Comparison of ENCODE assay signal across 8 mouse cellular contexts in genomic region chr9:121718070-121718705, GRCm38 (mm10). TPM values are rescaled to one million over a fixed set of nuclear protein-coding genes. Genes with fewer than 3 reads are reported as not detected.
A peak's percentile ranks its signal among the peaks of the same experiment; 100 is the strongest.
DNase-seq lines count a peak whose midpoint lies in the region; ATAC-seq and TF ChIP-seq lines count a peak whose summit lies in the region.

No protein-coding gene starts in this region.

- WGBS in liver, adult 2 months = 44% methylated on average over 15 of the region's 15 CpGs
- WGBS in forebrain, embryonic 11.5 days = 65% methylated on average over 15 of the region's 15 CpGs
- WGBS in liver, embryonic 11.5 days = 64% methylated on average over 15 of the region's 15 CpGs
- 49% methylated on average over 15 of the region's 15 CpGs for WGBS in small intestine, adult 2 months

- H3K4me2 ChIP-seq in forebrain, embryonic 11.5 days (ENCODE audit: low read depth, low read length, severe bottlenecking) = peak overlapping the region; percentile 66
- peak overlapping the region; percentile 79 for H3K4me2 ChIP-seq in liver, embryonic 11.5 days

- TF ChIP-seq POLR2A in liver, adult 2 months (IDR thresholded peaks at IDR 0.05; ENCODE audit: extremely low read depth, insufficient read depth, low read length) = no peak
- TF ChIP-seq POLR2A in small intestine, adult 2 months (IDR thresholded peaks at IDR 0.05; ENCODE audit: low read depth, low read length) = no peak

- peaks cover 1% of the 10 kb centered on the region; the same call in 1 of the 2 replicates for H3K36me3 ChIP-seq in liver, adult 2 months (ENCODE audit: control insufficient read depth, insufficient read depth, low read length)
- no peaks in the 10 kb centered on the region for H3K36me3 ChIP-seq in forebrain, embryonic 11.5 days (ENCODE audit: control insufficient read depth, insufficient read depth, low read length)
- peaks cover 3% of the 10 kb centered on the region; the same call in 1 of the 2 replicates for H3K36me3 ChIP-seq in liver, embryonic 11.5 days (ENCODE audit: control insufficient read depth, insufficient read depth, low read length)
- H3K36me3 ChIP-seq in small intestine, adult 2 months (ENCODE audit: control insufficient read depth, insufficient read depth, low read length) = no peaks in the 10 kb centered on the region

- peak overlapping the region; percentile 45 for H3K9ac ChIP-seq in liver, adult 2 months (ENCODE audit: low read depth, low read length)
- H3K9ac ChIP-seq in forebrain, embryonic 11.5 days (ENCODE audit: low read length) = peak overlapping the region; percentile 70
- H3K9ac ChIP-seq in liver, embryonic 11.5 days (ENCODE audit: low read depth, low read length) = peak overlapping the region; percentile 80

- TF ChIP-seq CTCF in liver, adult 2 months (IDR thresholded peaks at IDR 0.05; ENCODE audit: low read depth, low read length) = no peak
- TF ChIP-seq CTCF in small intestine, adult 2 months (IDR thresholded peaks at IDR 0.05; ENCODE audit: extremely low read depth, insufficient read length, insufficient replicate concordance, low read depth, low read length) = no peak

- DNase-seq in liver, adult 2 months (ENCODE audit: extremely low read depth, low read depth, low spot score) = peak; percentile 59
- DNase-seq in liver = no peak
- DNase-seq in ZHBTc4 (ENCODE audit: low read depth, low spot score) = peak; percentile 32
- DNase-seq in forebrain, embryonic 11.5 days (ENCODE audit: low spot score) = no peak
- DNase-seq in liver, embryonic 11.5 days (ENCODE audit: low spot score) = peak; percentile 51
- DNase-seq in urinary bladder, postnatal 14 days (ENCODE audit: low spot score) = no peak
- DNase-seq in urinary bladder, postnatal 36 days (ENCODE audit: low spot score in 2 of 2) = no peak

- peak overlapping the region; percentile 49 for H3K4me3 ChIP-seq in liver, adult 2 months (ENCODE audit: insufficient read depth, low read depth, low read length)
- peak overlapping the region; percentile 97 for H3K4me3 ChIP-seq in forebrain, embryonic 11.5 days (ENCODE audit: low read depth, low read length)
- peak overlapping the region; percentile 82 for H3K4me3 ChIP-seq in liver, embryonic 11.5 days (ENCODE audit: low read depth, low read length)
- H3K4me3 ChIP-seq in small intestine, adult 2 months (ENCODE audit: low read depth, low read length) = peak overlapping the region; percentile 64

- no peaks in the 10 kb centered on the region for H3K27me3 ChIP-seq in liver, adult 2 months (ENCODE audit: control insufficient read depth, insufficient read depth, low read length)
- H3K27me3 ChIP-seq in forebrain, embryonic 11.5 days (ENCODE audit: control insufficient read depth, insufficient read depth, low read length) = no peaks in the 10 kb centered on the region
- no peaks in the 10 kb centered on the region for H3K27me3 ChIP-seq in liver, embryonic 11.5 days (replicated peaks; ENCODE audit: control insufficient read depth, insufficient read depth, low read length)
- H3K27me3 ChIP-seq in small intestine, adult 2 months (ENCODE audit: control insufficient read depth, insufficient read depth, low read length) = no peaks in the 10 kb centered on the region

- H3K27ac ChIP-seq in liver, adult 2 months (replicated peaks; ENCODE audit: insufficient read depth, low read depth, low read length) = peak overlapping the region; percentile 92
- peak overlapping the region; percentile 78; the same call in 1 of the 2 replicates for H3K27ac ChIP-seq in forebrain, embryonic 11.5 days (ENCODE audit: low read depth, low read length)
- H3K27ac ChIP-seq in liver, embryonic 11.5 days (ENCODE audit: low read depth, low read length) = peak overlapping the region; percentile 81
- peak overlapping the region; percentile 87 for H3K27ac ChIP-seq in small intestine, adult 2 months (ENCODE audit: insufficient read depth, low read depth, low read length)

- H3K4me1 ChIP-seq in liver, adult 2 months (ENCODE audit: control insufficient read depth, insufficient read depth, low read length) = peaks cover 10% of the 10 kb centered on the region
- H3K4me1 ChIP-seq in forebrain, embryonic 11.5 days (replicated peaks; ENCODE audit: control insufficient read depth, insufficient read depth, low read length) = 0 out of 2 replicates have a peak, but pooled peaks cover 2% of the 10 kb centered on the region
- H3K4me1 ChIP-seq in liver, embryonic 11.5 days (replicated peaks; ENCODE audit: control insufficient read depth, insufficient read depth, low read length) = peaks cover 4% of the 10 kb centered on the region; the same call in 1 of the 2 replicates
- no peaks in the 10 kb centered on the region; the same call in 1 of the 2 replicates for H3K4me1 ChIP-seq in small intestine, adult 2 months (ENCODE audit: control insufficient read depth, insufficient read depth, insufficient read length, low read length)

- H3K79me2 ChIP-seq in liver, adult 2 months (ENCODE audit: control insufficient read depth, insufficient read depth, low read length) = no peaks in the 10 kb centered on the region; the same call in 1 of the 2 replicates

- ATAC-seq in forebrain, embryonic 11.5 days (replicated peaks; ENCODE audit: low FRiP score) = peak; percentile 11
- ATAC-seq in liver, embryonic 11.5 days (replicated peaks; ENCODE audit: low FRiP score) = no peak

- H3K9me3 ChIP-seq in forebrain, embryonic 11.5 days (ENCODE audit: control insufficient read depth, low read length) = no peaks in the 10 kb centered on the region
- no peaks in the 10 kb centered on the region for H3K9me3 ChIP-seq in liver, embryonic 11.5 days (ENCODE audit: control insufficient read depth, low read length)

RNA-seq across cellular contexts. Expression of gene Nktr, which starts 0.8 kb away (rescaled TPM):
- 36.7 and 38.4 TPM in 2 replicates for total RNA-seq in liver, adult 2 months (2014; rRNA removed)
- 13.0 and 27.2 TPM in 2 replicates for polyA plus RNA-seq in liver, adult 2 months (2012; rRNA removed)
- 61.6 and 67.5 TPM in 2 replicates for polyA plus RNA-seq in forebrain, embryonic 11.5 days (2014; fragmentation: Nextera tagmentation; extraction: Ambion mirVana)
- 47.3 and 48.2 TPM in 2 replicates for polyA plus RNA-seq in liver, embryonic 11.5 days (2014; fragmentation: Nextera tagmentation; extraction: Ambion mirVana)
- polyA plus RNA-seq in small intestine, adult 2 months (2012; rRNA removed) = 16.7 and 30.2 TPM in 2 replicates

RNA-seq across cellular contexts. Expression of gene Ss18l2, which starts 8.1 kb away (rescaled TPM):
- total RNA-seq in liver, adult 2 months (2014; rRNA removed) = 82.4 and 83.3 TPM in 2 replicates
- polyA plus RNA-seq in liver, adult 2 months (2012; rRNA removed) = 35.2 and 56.8 TPM in 2 replicates
- polyA plus RNA-seq in forebrain, embryonic 11.5 days (2014; fragmentation: Nextera tagmentation; extraction: Ambion mirVana) = 90.3 and 94.3 TPM in 2 replicates
- 103 and 118 TPM in 2 replicates for polyA plus RNA-seq in liver, embryonic 11.5 days (2014; fragmentation: Nextera tagmentation; extraction: Ambion mirVana)
- polyA plus RNA-seq in small intestine, adult 2 months (2012; rRNA removed) = 10.9 and 11.6 TPM in 2 replicates

RNA-seq across cellular contexts. Expression of gene Sec22c, which starts 12.9 kb away (rescaled TPM):
- total RNA-seq in liver, adult 2 months (2014; rRNA removed) = 3.7 and 4.1 TPM in 2 replicates
- 5.7 and 9.5 TPM in 2 replicates for polyA plus RNA-seq in liver, adult 2 months (2012; rRNA removed)
- polyA plus RNA-seq in forebrain, embryonic 11.5 days (2014; fragmentation: Nextera tagmentation; extraction: Ambion mirVana) = 17.5 and 19.6 TPM in 2 replicates
- polyA plus RNA-seq in liver, embryonic 11.5 days (2014; fragmentation: Nextera tagmentation; extraction: Ambion mirVana) = 4.7 and 5.5 TPM in 2 replicates
- 18.2 and 27.0 TPM in 2 replicates for polyA plus RNA-seq in small intestine, adult 2 months (2012; rRNA removed)

RNA-seq across cellular contexts. Expression of gene Zfp651, which starts 40.9 kb away (rescaled TPM):
- total RNA-seq in liver, adult 2 months (2014; rRNA removed) = 0.27 and 0.37 TPM in 2 replicates
- polyA plus RNA-seq in liver, adult 2 months (2012; rRNA removed) = 0.62 and 1.2 TPM in 2 replicates
- polyA plus RNA-seq in forebrain, embryonic 11.5 days (2014; fragmentation: Nextera tagmentation; extraction: Ambion mirVana) = 9.4 and 12.0 TPM in 2 replicates
- 4.0 and 4.4 TPM in 2 replicates for polyA plus RNA-seq in liver, embryonic 11.5 days (2014; fragmentation: Nextera tagmentation; extraction: Ambion mirVana)
- 5.9 and 8.9 TPM in 2 replicates for polyA plus RNA-seq in small intestine, adult 2 months (2012; rRNA removed)

RNA-seq across cellular contexts. Expression of gene Klhl40, which starts 59.2 kb away (rescaled TPM):
- total RNA-seq in liver, adult 2 months (2014; rRNA removed) = 0.18 TPM in 1 of 2 replicates, not detected in the other
- not detected in 2 replicates for polyA plus RNA-seq in liver, adult 2 months (2012; rRNA removed)
- polyA plus RNA-seq in forebrain, embryonic 11.5 days (2014; fragmentation: Nextera tagmentation; extraction: Ambion mirVana) = 0.08 and 0.11 TPM in 2 replicates
- not detected in 2 replicates for polyA plus RNA-seq in liver, embryonic 11.5 days (2014; fragmentation: Nextera tagmentation; extraction: Ambion mirVana)
- polyA plus RNA-seq in small intestine, adult 2 months (2012; rRNA removed) = 0.14 TPM in 1 of 2 replicates, not detected in the other

Comparison
In these comparisons a context has a peak if more than half of its experiments do, and no peak if none do; other contexts are left out.
1. DNase-seq: peak in liver, adult 2 months (single experiment), ZHBTc4 (single experiment) and liver, embryonic 11.5 days (single experiment); none in liver (single experiment), forebrain, embryonic 11.5 days (single experiment), urinary bladder, postnatal 14 days (single experiment) and urinary bladder, postnatal 36 days (0 of 2).
2. Peak in every context shown above with its lines, with median percentiles within 50 percentile points of each other: H3K27ac ChIP-seq, H3K4me3 ChIP-seq and H3K9ac ChIP-seq.